Mouse (Mus musculus) heart, adult 9 months (tissue): ENCODE results near the gene Cntd1.

Source experiments
- DNase-seq, 2 experiments: peaks; one replicate each; pipeline ENCODE4 v3.0.0; 2022; ENCODE audit warnings: low spot score in 2 of 2

The Cntd1 gene

GRCm38 (mm10) chr11:101253613-101254389, 25.0 kb upstream of the Cntd1 start, which contains the start of gene Vps25:
Vps25 (plus strand) TSS chr11:101253707.
- peak; percentile 80 to 85 for DNase-seq

GRCm38 (mm10) chr11:101255826-101256775, 22.7 kb upstream of the Cntd1 start:
- DNase-seq: peak; percentile 70 to 73

- DNase-seq: peak; percentile 39 to 40
These were observed 19.5 kb upstream of the Cntd1 start for GRCm38 (mm10) chr11:101259261-101259712.

- peak; percentile 57 to 61 for DNase-seq
These were observed 18.6 kb upstream of the Cntd1 start, which contains the start of gene Wnk4 for GRCm38 (mm10) chr11:101259948-101260825. Wnk4 (plus strand) TSS chr11:101260567.

GRCm38 (mm10) chr11:101260826-101261380, 17.9 kb upstream of the Cntd1 start:
- peak in 1 of 2 experiments; percentile 26 for DNase-seq

GRCm38 (mm10) chr11:101262272-101262967, 16.4 kb upstream of the Cntd1 start:
- no peak for DNase-seq

- DNase-seq: no peak
These were observed 15.4 kb upstream of the Cntd1 start for GRCm38 (mm10) chr11:101263138-101263988.

DNA sequence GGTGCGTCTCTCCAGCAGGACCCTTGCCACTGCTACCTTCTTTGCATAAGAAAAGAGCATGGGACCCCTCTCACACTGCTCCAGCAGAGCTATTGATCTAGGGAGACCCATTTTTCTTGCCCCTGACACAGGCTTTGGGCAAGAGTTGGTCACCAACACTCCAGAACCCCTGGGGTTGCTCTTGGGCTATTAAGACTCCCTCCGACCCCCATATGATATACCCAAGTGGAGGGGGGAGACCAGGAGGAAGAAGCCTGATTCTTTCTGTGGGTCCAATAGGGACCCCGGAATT, 14.9 kb upstream of the Cntd1 start:
- no peak for DNase-seq

DNA sequence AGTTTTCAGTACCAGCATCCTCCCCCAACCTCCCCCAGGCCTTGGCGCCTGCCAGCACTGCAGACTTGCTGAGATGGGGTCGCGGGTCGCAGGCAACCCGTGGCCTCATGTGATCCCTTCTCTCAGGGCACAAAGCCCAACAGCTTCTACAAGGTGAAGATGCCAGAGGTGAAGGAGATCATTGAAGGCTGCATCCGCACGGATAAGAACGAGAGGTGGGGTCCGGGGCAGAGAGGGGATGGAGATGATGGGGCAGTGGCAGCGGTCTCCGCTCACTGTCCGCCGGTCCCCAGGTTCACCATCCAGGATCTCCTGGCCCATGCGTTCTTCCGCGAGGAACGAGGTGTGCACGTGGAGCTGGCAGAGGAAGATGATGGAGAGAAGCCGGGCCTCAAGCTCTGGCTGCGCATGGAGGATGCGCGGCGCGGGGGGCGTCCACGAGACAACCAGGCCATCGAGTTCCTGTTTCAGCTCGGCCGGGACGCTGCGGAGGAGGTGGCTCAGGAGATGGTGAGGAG, 13.8 kb upstream of the Cntd1 start:
- DNase-seq: no peak

GRCm38 (mm10) chr11:101265906-101266305, 12.9 kb upstream of the Cntd1 start:
- DNase-seq: no peak

DNA sequence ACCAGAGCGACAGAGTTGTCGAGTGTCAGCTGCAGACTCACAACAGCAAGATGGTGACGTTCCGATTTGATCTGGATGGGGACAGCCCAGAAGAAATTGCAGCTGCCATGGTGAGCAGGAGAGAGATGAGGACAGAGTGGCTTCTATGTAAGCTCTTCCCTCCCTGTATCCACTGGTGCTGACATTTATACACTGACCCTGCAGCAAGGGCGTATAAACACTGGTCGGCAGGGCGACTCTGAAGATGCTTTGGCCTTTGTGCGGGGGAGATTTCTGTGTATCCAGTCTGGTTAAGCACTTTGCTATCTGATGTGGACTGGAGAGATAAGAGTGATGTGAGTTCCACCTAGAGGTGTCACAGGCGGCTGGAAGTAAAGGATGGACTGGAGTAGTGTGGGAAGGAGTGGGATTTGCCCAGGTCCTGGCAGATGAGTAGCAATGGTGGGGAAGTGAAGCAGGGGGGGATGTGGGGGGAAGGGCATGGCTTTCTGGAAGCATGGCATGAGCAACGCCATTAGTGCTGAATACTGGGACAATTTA, 9.2 kb upstream of the Cntd1 start:
- no peak for DNase-seq

DNA sequence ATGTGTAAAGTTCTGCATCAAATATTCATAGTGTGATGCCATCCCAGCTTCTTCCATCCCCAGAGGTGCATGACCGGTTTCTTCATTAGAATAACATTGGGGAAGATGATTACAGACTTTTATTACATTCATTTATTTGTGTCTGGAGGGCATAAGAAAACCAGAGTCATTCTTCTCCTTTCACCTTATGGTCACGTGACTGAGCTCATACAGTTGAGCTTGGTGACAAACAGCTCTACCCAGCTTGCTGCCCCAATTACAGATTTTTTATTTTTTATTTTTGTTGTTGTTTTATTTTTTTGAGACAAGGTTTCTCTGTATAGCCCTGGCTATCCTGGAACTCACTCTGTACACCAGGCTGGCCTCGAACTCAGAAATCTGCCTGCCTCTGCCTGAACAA, 6.4 kb upstream of the Cntd1 start:
- DNase-seq: no peak

GRCm38 (mm10) chr11:101275309-101275708, 3.5 kb upstream of the Cntd1 start:
- no peak for DNase-seq

- no peak for DNase-seq
These were observed 2.3 kb upstream of the Cntd1 start for GRCm38 (mm10) chr11:101276319-101277070.

- no peak for DNase-seq
These were observed 1.2 kb upstream of the Cntd1 start for GRCm38 (mm10) chr11:101277381-101278222.

GRCm38 (mm10) chr11:101279193-101279569, 369 bp downstream of the Cntd1 start:
- DNase-seq: no peak

- no peak for DNase-seq
These were observed 2.0 kb downstream of the Cntd1 start for GRCm38 (mm10) chr11:101280837-101281236.

DNA sequence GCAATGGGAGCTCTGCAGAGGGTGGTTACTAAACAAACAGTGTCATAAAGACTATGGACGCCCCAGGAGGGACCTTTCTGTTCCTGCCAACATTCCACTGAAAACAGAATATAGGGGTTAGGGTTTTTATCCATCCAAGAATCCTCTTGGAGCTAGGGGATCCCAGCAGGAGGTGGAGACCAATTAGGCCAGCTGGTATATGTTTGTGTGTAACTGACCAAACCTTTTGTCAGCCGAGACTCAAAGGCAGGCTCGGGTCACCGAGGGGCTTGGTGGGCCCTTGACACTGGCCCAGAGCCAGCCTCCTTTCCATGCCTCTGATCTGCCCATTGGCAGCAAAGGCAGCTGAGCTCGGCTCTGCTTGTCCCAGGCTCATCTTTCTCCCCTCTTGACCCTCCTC, 4.1 kb downstream of the Cntd1 start:
- no peak for DNase-seq
